Mouse (Mus musculus) liver, adult 2 months (tissue): ENCODE measurements around the gene Nbl1. TPM values are rescaled to one million over a fixed set of nuclear protein-coding genes. Genes with fewer than 3 reads are reported as not detected.

Experiments used
- DNase-seq: peaks from one replicate; pipeline ENCODE4 v3.0.0-alpha.2; 2011; ENCODE audit warnings: low read depth, low spot score; ENCODE audit errors: extremely low read depth
- H3K27ac ChIP-seq: fragments of 200-500 bp; replicated peaks from 2 replicates; pipeline ENCODE4 v1.5.1; 2012; ENCODE audit warnings: low read depth, mild to moderate bottlenecking, control low read depth, inconsistent platforms, low read length; ENCODE audit not compliant: insufficient read depth
- H3K27me3 ChIP-seq: fragments of 200-500 bp; 2 replicates; pipeline ENCODE4 v1.6.1; 2012; ENCODE audit warnings: mild to moderate bottlenecking, moderate library complexity, low read length, inconsistent platforms; ENCODE audit not compliant: control insufficient read depth, insufficient read depth
- H3K36me3 ChIP-seq: fragments of 200-500 bp; 2 replicates; pipeline ENCODE4 v1.6.1; 2012; ENCODE audit warnings: low read length, inconsistent platforms; ENCODE audit not compliant: control insufficient read depth, insufficient read depth
- H3K4me1 ChIP-seq: fragments of 200-500 bp; 2 replicates; pipeline ENCODE4 v1.6.1; 2011; ENCODE audit warnings: low read length; ENCODE audit not compliant: control insufficient read depth, insufficient read depth
- H3K4me3 ChIP-seq: fragments of 200-500 bp; 2 replicates; pipeline ENCODE4 v1.5.1; 2011; ENCODE audit warnings: low read depth, mild to moderate bottlenecking, control low read depth, low read length, moderate library complexity; ENCODE audit not compliant: insufficient read depth
- H3K79me2 ChIP-seq: fragments of 200-500 bp; 2 replicates; pipeline ENCODE4 v1.6.1; 2012; ENCODE audit warnings: inconsistent platforms, mild to moderate bottlenecking, low read length, moderate library complexity; ENCODE audit not compliant: control insufficient read depth, insufficient read depth
- H3K9ac ChIP-seq: fragments of 200-500 bp; 2 replicates; pipeline ENCODE4 v1.6.1; 2012; ENCODE audit warnings: low read depth, mild to moderate bottlenecking, control low read depth, inconsistent platforms, low read length
- CTCF ChIP-seq: fragments of 200-500 bp; IDR thresholded peaks from 2 replicates; pipeline ENCODE4 v1.5.1; 2011; ENCODE audit warnings: low read depth, low read length, control low read depth
- POLR2A ChIP-seq: fragments of 200-500 bp; IDR thresholded peaks from 2 replicates; pipeline ENCODE4 v1.6.1; 2011; ENCODE audit warnings: low read length, control low read depth; ENCODE audit not compliant: insufficient read depth; ENCODE audit errors: extremely low read depth
- WGBS: fragments of 180-500 bp; shearing (Covaris S2); methylation state at CpG from one replicate; pipeline ENCODE4 v1.1.7; 2018; 5-methylcytosine and 5-hydroxymethylcytosine counted together
- polyA plus RNA-seq: library from polyadenylated mRNA; depleted of rRNA; stranded (reverse); fragments of >200 nt; gene quantifications from 2 replicates; pipeline ENCODE4 v1.2.3, GENCODE M21; 2012
- total RNA-seq: library from RNA; depleted of rRNA; stranded (reverse); fragments of >200 nt; gene quantifications from 2 replicates; pipeline ENCODE4 v1.2.3, GENCODE M21; 2014

Nbl1 gene
- total and polyA plus RNA-seq, 2 experiments = 0.37 to 1.1 TPM

DNA sequence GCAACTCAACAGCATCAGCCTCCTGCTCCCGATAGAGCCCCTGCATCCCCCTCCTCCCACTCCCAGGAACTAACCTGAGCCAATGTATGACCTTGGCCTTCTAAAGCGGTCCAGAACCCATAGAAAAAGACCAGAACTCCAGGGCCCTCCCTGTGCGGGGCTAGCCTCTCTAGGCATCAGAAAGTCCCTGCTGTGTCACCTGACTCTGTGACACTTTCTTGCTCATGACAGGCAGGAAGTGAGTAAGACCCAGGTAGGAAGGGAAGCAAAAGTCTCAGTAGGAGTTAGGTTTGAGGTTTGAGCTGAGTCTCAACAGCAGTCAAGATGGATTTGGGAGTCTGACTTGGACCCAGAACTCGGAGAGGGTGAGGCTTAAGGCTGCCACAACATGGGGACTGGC, 5.8 kb downstream of the Nbl1 start:
- no peak overlapping the region for H3K27ac ChIP-seq
- no peak for DNase-seq
- H3K27me3 ChIP-seq = 0 out of 2 replicates have a peak, but pooled peaks cover 3% of the 10 kb centered on the region
- no peak overlapping the region for H3K4me3 ChIP-seq
- WGBS = 91% methylated on average over 4 of the region's 4 CpGs
- no peaks in the 10 kb centered on the region for H3K79me2 ChIP-seq
- H3K9ac ChIP-seq = no peak overlapping the region
- no peak for TF ChIP-seq CTCF
- TF ChIP-seq POLR2A = no peak
- no peaks in the 10 kb centered on the region for H3K4me1 ChIP-seq
- no peaks in the 10 kb centered on the region for H3K36me3 ChIP-seq

DNA sequence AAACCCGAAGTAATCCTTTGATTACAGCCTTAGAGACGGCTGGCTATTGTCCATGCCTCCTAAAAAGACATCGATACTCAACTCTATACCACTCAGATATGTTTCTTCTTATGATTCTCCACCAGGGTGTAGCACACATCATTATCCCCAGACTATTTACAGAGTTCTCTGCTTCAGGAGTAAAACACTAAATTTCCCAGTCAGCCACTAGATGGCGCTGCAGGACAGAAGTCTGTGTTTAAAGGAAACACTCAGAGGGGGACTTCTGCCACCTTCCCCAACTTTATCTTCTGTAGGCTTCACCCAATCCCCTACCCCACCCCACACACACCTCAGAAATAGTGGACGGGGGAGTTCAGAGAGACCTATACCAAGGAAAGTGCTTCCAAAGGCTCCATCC, 6.8 kb downstream of the Nbl1 start:
- Histone ChIP-seq H3K36me3 (no peaks in the 10 kb centered on the region), H3K79me2 (no peaks in the 10 kb centered on the region), H3K27me3 (0 out of 2 replicates have a peak, but pooled peaks cover 3% of the 10 kb centered on the region), H3K9ac (no peak overlapping the region), H3K27ac (no peak overlapping the region), H3K4me3 (no peak overlapping the region), H3K4me1 (no peaks in the 10 kb centered on the region)
- peak; percentile 54 for DNase-seq
- WGBS = 14% methylated on average over 5 of the region's 5 CpGs
- TF ChIP-seq POLR2A = no peak
- TF ChIP-seq CTCF = peak; percentile 50

DNA sequence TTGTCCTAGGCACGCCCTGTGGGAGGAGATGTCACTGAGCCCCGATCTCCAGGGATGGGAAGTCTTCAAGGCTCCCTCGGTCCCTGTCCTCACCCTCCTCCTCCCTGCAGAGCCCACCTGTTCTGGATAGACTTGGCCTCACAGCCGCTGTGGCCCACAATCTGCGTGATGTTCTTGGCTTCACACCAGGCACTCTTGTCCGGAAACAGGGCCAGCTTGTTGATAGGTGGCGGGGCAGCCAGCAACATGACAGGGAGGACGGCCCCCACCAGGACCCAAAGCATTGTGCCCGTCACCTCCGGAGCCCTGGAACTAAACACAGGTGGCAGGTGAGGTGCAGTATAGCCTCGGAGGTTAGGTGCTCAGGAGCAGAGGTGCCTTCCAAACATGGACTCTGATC, 7.5 kb downstream of the Nbl1 start:
- H3K79me2 ChIP-seq = no peaks in the 10 kb centered on the region
- H3K27ac ChIP-seq = no peak overlapping the region
- WGBS = 64% methylated on average over 11 of the region's 11 CpGs
- H3K27me3 ChIP-seq = 0 out of 2 replicates have a peak, but pooled peaks cover 3% of the 10 kb centered on the region
- H3K4me1 ChIP-seq = no peaks in the 10 kb centered on the region
- TF ChIP-seq POLR2A = no peak
- TF ChIP-seq CTCF = no peak
- H3K9ac ChIP-seq = no peak overlapping the region
- H3K4me3 ChIP-seq = no peak overlapping the region
- no peaks in the 10 kb centered on the region for H3K36me3 ChIP-seq
- no peak for DNase-seq

DNA sequence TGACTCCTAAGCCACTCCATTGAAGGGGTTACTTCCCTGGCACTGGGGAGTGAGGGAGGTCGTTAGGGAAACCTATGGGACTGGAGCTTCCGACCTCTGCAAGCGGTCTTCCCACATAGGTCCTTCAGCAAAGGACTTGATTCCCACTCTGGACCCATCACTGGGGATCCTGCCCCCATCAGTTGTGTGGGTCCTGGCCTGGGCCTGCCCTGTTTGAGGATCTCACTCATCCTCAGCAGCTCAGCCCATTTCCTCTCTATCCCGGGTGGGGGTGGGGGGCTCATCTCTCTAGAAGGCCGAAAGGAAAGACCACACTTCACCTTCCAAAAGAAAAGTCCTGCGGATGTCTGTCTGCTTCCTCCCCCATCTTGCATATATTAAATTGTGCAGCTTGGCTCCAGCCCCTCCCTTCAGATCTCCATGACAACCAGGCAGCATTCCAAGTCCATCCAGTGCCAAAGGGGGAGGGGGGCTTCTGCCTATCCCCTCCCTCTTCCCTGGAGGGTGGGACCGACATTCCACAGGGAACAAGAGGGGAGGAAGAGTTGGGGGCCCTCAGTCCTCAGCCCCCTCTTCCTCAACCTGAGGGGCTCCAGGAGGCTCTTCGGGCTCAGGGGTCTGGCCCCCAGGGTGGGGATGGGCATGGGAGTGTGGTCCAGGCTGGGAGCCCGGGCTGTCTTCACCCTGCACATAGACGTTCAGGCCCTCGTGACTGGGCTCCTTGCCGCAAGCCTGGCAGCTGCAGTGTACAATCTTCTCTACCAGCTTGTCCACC, 9.8 kb downstream of the Nbl1 start:
- no peak for DNase-seq
- TF ChIP-seq POLR2A (no peak), CTCF (no peak)
- 55% methylated on average over 12 of the region's 12 CpGs for WGBS
- 0 out of 2 replicates have a peak, but pooled peaks cover 3% of the 10 kb centered on the region for H3K27me3 ChIP-seq
- no peak overlapping the region for H3K27ac ChIP-seq
- H3K9ac ChIP-seq = no peak overlapping the region
- no peaks in the 10 kb centered on the region for H3K4me1 ChIP-seq
- no peaks in the 10 kb centered on the region for H3K79me2 ChIP-seq
- H3K36me3 ChIP-seq = no peaks in the 10 kb centered on the region
- no peak overlapping the region for H3K4me3 ChIP-seq

DNA sequence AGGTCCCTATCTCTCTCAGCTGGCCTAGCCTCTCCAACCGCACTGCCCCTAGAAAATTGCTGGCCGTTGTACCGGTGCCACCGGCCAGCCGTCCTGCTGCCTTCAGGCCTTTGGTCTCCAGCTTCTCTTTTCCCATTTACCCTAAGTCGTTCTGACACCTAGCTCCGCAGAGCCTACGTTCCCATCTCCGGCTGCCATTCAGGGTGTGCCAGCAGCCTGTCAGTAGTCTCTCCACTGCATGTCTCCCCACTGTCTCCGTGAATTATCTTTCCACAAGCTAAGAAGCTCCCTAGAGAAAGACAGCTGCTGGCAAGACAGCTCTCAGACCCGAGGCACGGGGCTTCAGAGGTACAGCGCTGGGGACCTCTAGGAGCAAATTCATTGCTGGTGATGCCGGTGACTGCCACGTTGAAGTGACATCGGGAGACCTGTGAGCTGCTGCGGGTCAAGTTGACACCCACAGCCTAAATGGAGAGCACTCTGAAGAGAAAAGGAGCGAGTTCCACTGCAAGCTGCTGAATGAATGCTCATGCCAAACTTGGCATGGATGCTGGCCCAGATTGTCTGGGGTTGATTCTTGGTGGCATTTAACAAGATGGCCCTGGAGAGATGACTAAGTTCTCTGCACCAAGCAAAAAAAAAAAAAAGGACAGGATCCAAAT, 11.4 kb downstream of the Nbl1 start:
- no peak for DNase-seq

More for the DNA sequence above, 11.4 kb downstream of the Nbl1 start:
- no peak for TF ChIP-seq POLR2A
- TF ChIP-seq CTCF = no peak
- Histone ChIP-seq H3K4me1 (no peaks in the 10 kb centered on the region), H3K27ac (no peak overlapping the region), H3K27me3 (0 out of 2 replicates have a peak, but pooled peaks cover 3% of the 10 kb centered on the region), H3K36me3 (no peaks in the 10 kb centered on the region), H3K9ac (no peak overlapping the region), H3K79me2 (no peaks in the 10 kb centered on the region), H3K4me3 (no peak overlapping the region)
- 83% methylated on average over 18 of the region's 18 CpGs for WGBS
